Mouse (Mus musculus) ovary, adult 18-20 months (tissue): ENCODE measurements at regions not wholly inside any gene's neighbourhood (a gene's known extent, or its start where the extent isn't known, plus 50 kb on each side); places are given as distances from the start of the nearest gene placed in this dataset.

ENCODE experiments used
- DNase-seq: peaks from one replicate; pipeline ENCODE4 v3.0.0; 2022; ENCODE audit warnings: low spot score, mixed read lengths

DNA sequence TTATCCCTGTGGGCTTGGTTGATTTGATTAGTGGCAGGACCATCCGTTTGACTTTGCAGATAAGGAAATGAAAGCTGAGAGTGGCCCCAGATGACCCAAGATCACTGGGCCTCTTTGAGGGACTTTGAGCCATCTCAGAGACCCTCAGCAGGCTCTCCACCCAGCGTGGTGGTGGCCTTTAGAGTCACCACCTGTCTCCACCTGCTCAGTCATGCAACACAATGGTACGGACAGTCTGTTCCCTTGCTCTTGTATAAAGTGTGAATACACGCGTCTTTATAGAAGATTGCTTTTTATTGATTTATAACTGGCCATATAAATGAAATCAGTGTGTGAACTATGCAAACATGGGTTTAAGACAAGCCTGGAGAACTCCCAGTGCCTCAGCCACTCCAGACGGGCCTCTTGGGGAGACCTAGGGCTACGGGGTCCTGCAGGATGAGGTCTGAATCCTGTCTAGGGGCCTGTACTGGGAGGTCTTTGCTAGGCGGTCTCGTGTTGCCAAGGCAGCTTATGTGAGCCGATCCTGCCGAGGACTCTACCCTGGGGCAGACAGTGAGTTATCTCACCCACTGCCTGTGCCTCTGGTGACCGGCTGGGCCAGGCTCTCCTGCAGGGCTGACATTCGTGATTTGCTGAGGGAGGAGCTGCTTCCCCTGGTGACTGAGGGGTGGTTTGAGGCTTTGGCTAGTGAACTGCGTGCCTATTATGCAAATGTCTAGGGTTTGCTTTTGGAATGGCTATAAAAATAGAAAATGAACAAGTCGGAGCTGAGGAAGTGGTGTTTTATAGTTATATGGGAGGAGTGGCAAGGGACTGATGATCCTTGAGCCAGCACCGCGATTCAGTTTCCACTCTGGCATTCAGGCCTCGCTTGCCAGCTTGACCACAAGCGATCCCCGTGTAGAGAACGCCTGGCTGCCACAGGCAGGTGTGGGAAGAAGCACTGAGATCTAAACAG is 176.5 kb downstream of the Fam43a start:
- no peak for DNase-seq

- DNase-seq: no peak
Observed at GRCm38 (mm10) chr16:30777416-30777815, 177.9 kb downstream of the Fam43a start.

DNA sequence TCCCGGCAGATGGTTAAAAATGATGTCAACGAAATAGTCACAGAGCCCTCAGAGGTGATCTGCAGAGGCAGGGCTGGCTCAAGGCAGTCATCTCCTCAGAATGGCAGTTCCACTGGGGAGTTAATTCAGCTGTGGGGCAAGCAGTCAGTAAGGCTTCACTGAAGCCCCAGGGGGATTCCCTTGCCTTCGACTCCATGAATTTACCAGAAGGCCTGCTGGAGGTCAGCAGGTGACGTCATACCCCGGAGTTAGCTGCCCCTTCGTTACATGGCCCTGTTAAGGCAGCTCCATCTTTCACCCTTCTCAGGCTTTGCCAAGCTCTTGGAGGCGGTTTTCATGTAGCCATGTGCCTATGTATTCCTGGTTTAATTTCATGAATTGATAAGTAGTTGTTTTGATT is 178.6 kb downstream of the Fam43a start:
- DNase-seq: no peak

DNA sequence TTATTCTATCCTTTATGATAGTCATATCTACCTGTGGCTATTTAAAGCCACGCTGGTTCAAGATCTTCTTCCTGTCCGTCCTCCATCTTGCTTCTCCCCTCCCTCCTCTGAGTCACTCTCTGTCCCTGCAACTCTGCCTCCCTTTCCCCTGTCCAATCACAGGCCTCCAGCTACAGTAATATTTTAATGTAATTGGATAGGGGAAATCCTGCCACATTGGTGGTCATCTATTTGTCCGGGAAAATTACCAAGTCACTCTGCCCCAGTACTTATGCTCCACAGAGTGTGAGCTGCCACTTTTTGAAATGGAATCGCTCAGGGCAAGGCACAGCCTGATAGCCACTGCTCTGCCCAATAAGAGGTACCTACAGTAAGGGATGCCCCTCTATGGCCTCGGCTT is 179.4 kb downstream of the Fam43a start:
- DNase-seq: no peak

DNA sequence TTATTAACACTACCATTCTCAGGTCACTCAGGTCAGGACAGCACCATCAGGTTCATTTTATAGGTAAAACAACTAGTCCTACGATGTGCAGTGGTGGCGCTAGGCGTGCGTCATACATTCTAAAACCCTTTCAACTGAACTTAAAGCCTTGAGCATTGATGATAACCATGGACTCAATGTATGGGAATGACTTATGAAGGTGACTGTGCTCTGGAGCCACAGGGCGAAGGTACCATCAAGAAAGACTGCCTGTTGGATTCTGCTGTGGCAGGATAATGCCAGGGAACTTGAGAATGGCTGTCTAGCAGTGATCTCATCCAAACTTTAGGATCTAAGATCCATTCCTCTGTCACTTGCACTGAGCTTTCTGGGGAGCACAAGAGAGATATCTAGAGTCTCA is 184.7 kb downstream of the Fam43a start:
- DNase-seq: no peak

- no peak for DNase-seq
Observed at GRCm38 (mm10) chr16:30784949-30785348, 185.4 kb downstream of the Fam43a start.

- no peak for DNase-seq
Observed at GRCm38 (mm10) chr16:30786060-30786459, 186.5 kb downstream of the Fam43a start.

GRCm38 (mm10) chr16:30787351-30787750 is 187.8 kb downstream of the Fam43a start:
- no peak for DNase-seq

DNA sequence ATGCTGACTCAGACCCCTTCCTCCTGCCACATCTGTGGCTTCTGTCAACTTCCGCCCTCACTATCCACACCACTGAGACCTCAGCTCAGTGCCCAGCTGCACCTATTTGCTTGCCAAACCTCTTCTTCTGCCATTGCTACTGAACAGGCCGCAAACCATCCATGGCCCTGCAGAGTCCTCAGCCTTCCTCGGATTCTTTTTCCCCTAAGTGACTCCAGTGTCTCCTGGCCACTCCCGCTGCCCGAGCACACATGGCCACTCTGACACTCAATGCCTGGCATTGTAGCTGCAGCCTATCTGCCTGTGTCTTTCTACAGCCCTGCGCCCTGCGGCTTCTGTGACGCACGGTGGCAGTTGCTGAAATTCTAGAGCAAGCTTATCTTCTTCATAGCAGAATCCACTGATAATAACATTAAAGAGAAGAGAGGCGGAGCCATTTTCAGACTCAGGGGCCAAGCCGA is 188.8 kb downstream of the Fam43a start:
- no peak for DNase-seq

- no peak for DNase-seq
Observed at GRCm38 (mm10) chr16:30788944-30789781, 189.6 kb downstream of the Fam43a start.

GRCm38 (mm10) chr16:30790036-30790435 is 190.5 kb downstream of the Fam43a start:
- DNase-seq: no peak

- DNase-seq: no peak
Observed at GRCm38 (mm10) chr16:30790551-30791001, 191.1 kb downstream of the Fam43a start.

DNA sequence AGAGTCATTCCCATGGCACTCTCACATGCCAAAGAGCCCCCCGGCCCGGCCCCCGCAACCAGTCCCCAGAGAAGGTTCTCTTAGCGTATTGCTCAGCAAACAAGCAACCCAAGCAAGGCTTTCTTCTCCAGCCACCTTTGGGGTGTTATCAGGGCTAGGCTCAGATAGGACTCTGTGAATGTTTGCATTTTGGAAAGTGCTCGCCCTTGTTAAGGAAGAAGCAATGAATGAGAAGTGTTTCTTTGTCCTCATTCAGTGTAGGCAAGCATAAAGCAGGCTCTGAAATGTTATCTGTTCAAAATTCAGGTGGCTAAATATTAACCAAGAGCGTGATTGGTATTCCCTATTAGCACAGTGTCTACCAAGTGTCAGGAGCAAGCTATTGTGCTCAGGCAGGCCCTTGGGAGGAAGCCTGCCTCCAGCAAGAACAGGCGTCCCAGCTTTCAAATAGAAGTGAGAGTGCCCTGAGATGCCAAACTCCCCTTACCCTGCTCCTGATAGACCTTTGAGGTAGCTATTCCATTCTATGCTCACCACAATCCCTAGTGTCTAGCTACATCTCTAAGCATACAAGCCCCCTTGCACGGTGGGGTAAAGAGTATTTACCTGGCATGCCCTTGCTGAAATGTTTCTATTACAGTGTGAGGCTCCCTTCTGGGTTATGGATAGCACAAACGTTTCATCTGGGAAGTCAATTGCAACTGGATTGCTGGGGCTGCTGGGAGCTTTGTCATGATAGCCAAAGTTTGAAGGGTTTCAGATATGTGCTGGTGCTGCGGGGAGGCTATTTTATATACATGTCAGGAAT is 191.7 kb downstream of the Fam43a start:
- DNase-seq: no peak

- no peak for DNase-seq
Observed at GRCm38 (mm10) chr16:30792738-30793377, 193.3 kb downstream of the Fam43a start.

- no peak for DNase-seq
Observed at GRCm38 (mm10) chr16:30793378-30793753, 193.8 kb downstream of the Fam43a start.

DNA sequence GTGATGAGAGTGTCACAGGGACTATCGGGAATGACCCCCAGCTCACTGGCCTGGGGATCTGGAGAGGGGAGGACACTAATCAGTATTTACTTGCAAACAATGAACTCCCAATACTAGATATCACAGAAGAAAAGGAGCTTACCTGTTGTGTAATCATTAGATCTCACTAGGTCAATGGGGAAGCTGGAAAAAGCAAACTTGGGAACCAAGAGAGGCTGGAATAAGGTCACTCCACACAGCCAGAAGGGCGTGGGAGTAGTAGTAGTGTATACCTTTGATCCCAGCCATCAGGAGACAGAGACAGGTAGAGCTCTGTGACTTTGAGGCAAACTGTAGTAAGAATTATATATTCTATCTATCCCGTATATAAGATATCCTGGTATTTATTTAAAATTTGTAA is 194.3 kb downstream of the Fam43a start:
- DNase-seq: no peak

DNA sequence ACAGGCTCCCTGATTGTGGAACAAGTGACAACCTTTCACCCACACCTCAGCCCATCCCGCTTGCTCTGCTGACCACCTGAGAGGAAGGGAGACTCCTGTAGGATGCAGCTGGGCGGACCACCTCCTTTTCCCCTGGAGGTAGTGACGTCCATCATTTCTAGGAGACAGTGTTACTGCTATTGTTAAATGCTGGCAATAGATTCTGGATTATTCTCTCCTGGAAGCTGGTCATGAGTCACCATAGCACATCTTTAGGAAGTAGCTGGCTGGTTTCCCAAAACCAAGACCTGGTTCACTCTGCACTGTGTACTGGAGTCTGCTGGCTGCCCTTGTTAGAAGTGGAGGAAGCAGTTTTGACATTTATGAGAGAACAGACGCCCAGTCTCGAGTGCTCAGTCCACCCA is 196.0 kb downstream of the Fam43a start:
- DNase-seq: no peak

DNA sequence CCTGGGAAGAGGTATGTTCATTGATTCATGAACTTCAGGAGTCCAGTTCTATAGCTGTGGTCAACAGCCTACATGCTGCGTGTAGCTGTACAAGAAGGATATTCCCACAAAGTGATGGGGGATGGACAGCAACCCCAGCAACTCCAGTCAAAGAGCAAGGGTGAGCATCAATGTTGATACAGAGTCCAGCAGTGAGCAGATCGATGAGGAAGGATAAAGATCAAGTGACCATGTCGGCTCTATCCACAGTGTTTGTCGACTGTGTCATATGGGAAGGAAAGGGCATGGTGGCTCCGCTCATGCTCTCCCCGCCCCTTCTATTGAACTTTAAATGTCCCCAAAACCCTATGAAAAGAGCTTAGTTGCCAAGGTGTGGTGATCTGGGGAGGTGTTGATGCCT is 196.6 kb downstream of the Fam43a start:
- DNase-seq: no peak

GRCm38 (mm10) chr16:30797006-30797405 is 197.5 kb downstream of the Fam43a start:
- no peak for DNase-seq

- DNase-seq: no peak
Observed at GRCm38 (mm10) chr16:30797973-30798471, 198.5 kb downstream of the Fam43a start.

- DNase-seq: no peak
Observed at GRCm38 (mm10) chr16:30798536-30798935, 199.0 kb downstream of the Fam43a start.
